Mouse (Mus musculus) lung, embryonic 16.5 days (tissue): Measurements from ENCODE around the gene 5730522E02Rik. TPM values are rescaled to one million over a fixed set of nuclear protein-coding genes. Genes with fewer than 3 reads are reported as not detected.
"Not testable (repeated sequence)": the region's sequence is repeated elsewhere in the genome, so short reads cannot be mapped to it uniquely, and the experiment has no call there.

Experiments used
- ATAC-seq: fragments of 200-750 bp; cut with Nextera tagmentation; 2 replicates; pipeline ENCODE4 v1.8.0; 2017; ENCODE audit warnings: low read depth, mild to moderate bottlenecking, moderate library complexity
- H3K27ac ChIP-seq: fragments of 300-500 bp; sonication (generic); 2 replicates; pipeline ENCODE4 v1.5.1; 2014; ENCODE audit warnings: mild to moderate bottlenecking, control low read depth, low read length
- H3K27me3 ChIP-seq: fragments of 300-500 bp; sonication (generic); 2 replicates; pipeline ENCODE4 v1.6.1; 2014; ENCODE audit warnings: low read depth, low read length, mixed read lengths; ENCODE audit not compliant: control insufficient read depth, insufficient read depth
- H3K36me3 ChIP-seq: fragments of 300-500 bp; sonication (generic); 2 replicates; pipeline ENCODE4 v1.6.1; 2014; ENCODE audit warnings: low read length; ENCODE audit not compliant: control insufficient read depth, insufficient read depth
- H3K4me1 ChIP-seq: fragments of 300-500 bp; sonication (generic); replicated peaks from 2 replicates; pipeline ENCODE4 v1.6.1; 2014; ENCODE audit warnings: low read length, mixed read lengths; ENCODE audit not compliant: control insufficient read depth, insufficient read depth
- H3K4me2 ChIP-seq: fragments of 300-500 bp; sonication (generic); 2 replicates; pipeline ENCODE4 v1.6.1; 2014; ENCODE audit warnings: low read depth, low read length, control low read depth
- H3K4me3 ChIP-seq: fragments of 300-500 bp; sonication (generic); 2 replicates; pipeline ENCODE4 v1.5.1; 2014; ENCODE audit warnings: mild to moderate bottlenecking, low read length, control low read depth
- H3K9ac ChIP-seq: fragments of 300-500 bp; sonication (generic); 2 replicates; pipeline ENCODE4 v1.6.1; 2014; ENCODE audit warnings: low read length, control low read depth
- H3K9me3 ChIP-seq: fragments of 300-500 bp; sonication (generic); 2 replicates; pipeline ENCODE4 v1.6.1; 2016; ENCODE audit warnings: low read length; ENCODE audit not compliant: control insufficient read depth
- WGBS: fragments of 180-500 bp; shearing (Covaris S2); extraction: QIAGEN DNeasy Blood & Tissue Kit; methylation state at CpG from one replicate; pipeline ENCODE4 v1.1.7; 2014; 5-methylcytosine and 5-hydroxymethylcytosine counted together
- polyA plus RNA-seq: library from polyadenylated mRNA; unstranded; fragments of >200 nt; fragmentation: Nextera tagmentation; extraction: Ambion mirVana; gene quantifications from 2 replicates; pipeline ENCODE4 v1.2.1, GENCODE M21; 2015

Gene 5730522E02Rik
- 1.6 and 1.7 TPM in 2 replicates for polyA plus RNA-seq

GRCm38 (mm10) chr11:26210582-26211180 lies at the start of gene 5730522E02Rik:
Gene 5730522E02Rik (minus strand): TSS chr11:26210763.
- no peaks in the 10 kb centered on the region for H3K36me3 ChIP-seq
- H3K9me3 ChIP-seq = no peaks in the 10 kb centered on the region
- H3K27me3 ChIP-seq = no peaks in the 10 kb centered on the region
- peak within 1 kb of the TSS; percentile 78 for H3K9ac ChIP-seq
- WGBS = under 1% methylated on average over 31 of the region's 31 CpGs
- H3K27ac ChIP-seq = peak within 1 kb of the TSS; percentile 78
- H3K4me1 ChIP-seq = no peaks in the 10 kb centered on the region
- H3K4me2 ChIP-seq = peak within 1 kb of the TSS; percentile 58
- H3K4me3 ChIP-seq = peak within 1 kb of the TSS; percentile 62
- ATAC-seq = no peak; the same call in 1 of the 2 replicates

- H3K9ac ChIP-seq = no peak overlapping the region
- H3K27me3 ChIP-seq = no peaks in the 10 kb centered on the region
- H3K9me3 ChIP-seq = no peaks in the 10 kb centered on the region
- no peak for ATAC-seq
- no peak overlapping the region for H3K4me2 ChIP-seq
- no peak overlapping the region for H3K4me3 ChIP-seq
- H3K27ac ChIP-seq = no peak overlapping the region
- WGBS = 80% methylated on average over 1 of the region's 1 CpGs
- no peaks in the 10 kb centered on the region for H3K36me3 ChIP-seq
- H3K4me1 ChIP-seq = no peaks in the 10 kb centered on the region
Observed at GRCm38 (mm10) chr11:26236540-26236939, 26.0 kb upstream of the 5730522E02Rik start.

- Histone ChIP-seq H3K9ac (no peak overlapping the region), H3K4me2 (no peak overlapping the region), H3K9me3 (no peaks in the 10 kb centered on the region), H3K4me1 (no peaks in the 10 kb centered on the region), H3K27me3 (no peaks in the 10 kb centered on the region), H3K27ac (no peak overlapping the region), H3K4me3 (no peak overlapping the region), H3K36me3 (no peaks in the 10 kb centered on the region)
- ATAC-seq = no peak
- 82% methylated on average over 1 of the region's 1 CpGs for WGBS
Observed at GRCm38 (mm10) chr11:26229895-26230294, 19.3 kb upstream of the 5730522E02Rik start.

- not testable (repeated sequence) for H3K4me1 ChIP-seq, H3K9ac ChIP-seq, H3K4me2 ChIP-seq, H3K27me3 ChIP-seq, H3K36me3 ChIP-seq, H3K9me3 ChIP-seq, H3K27ac ChIP-seq, ATAC-seq, H3K4me3 ChIP-seq
- WGBS = 97% methylated on average over 1 of the region's 1 CpGs
Observed at GRCm38 (mm10) chr11:26213643-26214042, 3.1 kb upstream of the 5730522E02Rik start.

GRCm38 (mm10) chr11:26209811-26210581 lies 567 bp downstream of the 5730522E02Rik start:
- 2% methylated on average over 46 of the region's 73 CpGs for WGBS
- peak overlapping the region; percentile 58 for H3K4me2 ChIP-seq

GRCm38 (mm10) chr11:26203466-26203865 lies 7.1 kb downstream of the 5730522E02Rik start:
- Histone ChIP-seq H3K9ac (no peak overlapping the region), H3K9me3 (no peaks in the 10 kb centered on the region), H3K4me1 (no peaks in the 10 kb centered on the region), H3K4me2 (no peak overlapping the region), H3K27ac (no peak overlapping the region), H3K36me3 (no peaks in the 10 kb centered on the region), H3K4me3 (no peak overlapping the region), H3K27me3 (no peaks in the 10 kb centered on the region)
- ATAC-seq = no peak
- 75% methylated on average over 2 of the region's 2 CpGs for WGBS

More at GRCm38 (mm10) chr11:26209811-26210581, 567 bp downstream of the 5730522E02Rik start:
- H3K27me3 ChIP-seq = no peaks in the 10 kb centered on the region
- peak; percentile 97 for ATAC-seq
- no peaks in the 10 kb centered on the region for H3K36me3 ChIP-seq
- peak overlapping the region; percentile 78 for H3K27ac ChIP-seq
- no peaks in the 10 kb centered on the region for H3K4me1 ChIP-seq
- peak overlapping the region; percentile 62 for H3K4me3 ChIP-seq
- H3K9me3 ChIP-seq = no peaks in the 10 kb centered on the region
- peak overlapping the region; percentile 78 for H3K9ac ChIP-seq

GRCm38 (mm10) chr11:26202842-26203241 lies 7.7 kb downstream of the 5730522E02Rik start:
- H3K27me3 ChIP-seq = no peaks in the 10 kb centered on the region
- H3K4me1 ChIP-seq = no peaks in the 10 kb centered on the region
- H3K4me2 ChIP-seq = no peak overlapping the region
- no peak overlapping the region for H3K4me3 ChIP-seq
- no peak overlapping the region for H3K9ac ChIP-seq
- WGBS = 80% methylated on average over 5 of the region's 5 CpGs
- no peaks in the 10 kb centered on the region for H3K36me3 ChIP-seq
- no peaks in the 10 kb centered on the region for H3K9me3 ChIP-seq
- no peak overlapping the region for H3K27ac ChIP-seq
- ATAC-seq = no peak

- no peaks in the 10 kb centered on the region for H3K4me1 ChIP-seq
- H3K4me2 ChIP-seq = no peak overlapping the region
- H3K36me3 ChIP-seq = no peaks in the 10 kb centered on the region
- H3K9me3 ChIP-seq = no peaks in the 10 kb centered on the region
- no peaks in the 10 kb centered on the region for H3K27me3 ChIP-seq
- no peak overlapping the region for H3K9ac ChIP-seq
- ATAC-seq = no peak
- no peak overlapping the region for H3K4me3 ChIP-seq
- no peak overlapping the region for H3K27ac ChIP-seq
Observed at GRCm38 (mm10) chr11:26201778-26202097, 8.8 kb downstream of the 5730522E02Rik start.

GRCm38 (mm10) chr11:26200970-26201777 lies 9.4 kb downstream of the 5730522E02Rik start:
- H3K4me3 ChIP-seq = no peak overlapping the region
- no peaks in the 10 kb centered on the region for H3K27me3 ChIP-seq
- WGBS = 47% methylated on average over 4 of the region's 4 CpGs
- no peaks in the 10 kb centered on the region for H3K9me3 ChIP-seq
- no peak overlapping the region for H3K4me2 ChIP-seq
- H3K36me3 ChIP-seq = no peaks in the 10 kb centered on the region
- H3K27ac ChIP-seq = no peak overlapping the region
- peak; percentile 49 for ATAC-seq
- H3K4me1 ChIP-seq = no peaks in the 10 kb centered on the region
- H3K9ac ChIP-seq = no peak overlapping the region
